Comparison of ENCODE assay signal across 8 mouse cellular contexts in genomic region chr12:87266827-87267603, GRCm38 (mm10). TPM values are rescaled to one million over a fixed set of nuclear protein-coding genes. Genes with fewer than 3 reads are reported as not detected.
DNase-seq lines count a peak whose midpoint lies in the region; ATAC-seq lines count a peak whose summit lies in the region.

No protein-coding gene starts in this region.

- H3K4me3 ChIP-seq in embryonic facial prominence, embryonic 10.5 days: peak overlapping the region; percentile 80
- peak overlapping the region; percentile 72 for H3K4me3 ChIP-seq in intestine, embryonic 14.5 days (ENCODE audit: low read depth, low read length)

- H3K9me3 ChIP-seq in embryonic facial prominence, embryonic 10.5 days: no peaks in the 10 kb centered on the region
- H3K9me3 ChIP-seq in intestine, embryonic 14.5 days (ENCODE audit: control insufficient read depth, low read length): no peaks in the 10 kb centered on the region

- H3K4me2 ChIP-seq in intestine, embryonic 14.5 days (ENCODE audit: low read length): peak overlapping the region; percentile 84

- H3K27ac ChIP-seq in embryonic facial prominence, embryonic 10.5 days (replicated peaks): peak overlapping the region; percentile 96
- H3K27ac ChIP-seq in intestine, embryonic 14.5 days (ENCODE audit: low read depth): peak overlapping the region; percentile 77

- no peaks in the 10 kb centered on the region for H3K27me3 ChIP-seq in embryonic facial prominence, embryonic 10.5 days (replicated peaks; ENCODE audit: low read depth, poor library complexity, severe bottlenecking)
- H3K27me3 ChIP-seq in intestine, embryonic 14.5 days (replicated peaks; ENCODE audit: control insufficient read depth, insufficient read depth, low read length): no peaks in the 10 kb centered on the region

- intact Hi-C loops in gastrocnemius, postnatal 14 days (cut with DNase I; ENCODE audit: low total_unique reads): no loop called here

- H3K4me1 ChIP-seq in embryonic facial prominence, embryonic 10.5 days: peaks cover 20% of the 10 kb centered on the region
- peaks cover 16% of the 10 kb centered on the region for H3K4me1 ChIP-seq in intestine, embryonic 14.5 days (replicated peaks; ENCODE audit: control insufficient read depth, insufficient read depth, low read length)

- under 1% methylated on average over 31 of the region's 31 CpGs for WGBS in embryonic facial prominence, embryonic 10.5 days
- WGBS in intestine, embryonic 14.5 days: under 1% methylated on average over 31 of the region's 31 CpGs

- H3K36me3 ChIP-seq in embryonic facial prominence, embryonic 10.5 days (replicated peaks): peaks cover 61% of the 10 kb centered on the region
- H3K36me3 ChIP-seq in intestine, embryonic 14.5 days (ENCODE audit: control insufficient read depth, insufficient read depth, low read length): peaks cover 58% of the 10 kb centered on the region

- peak; percentile 69 for ATAC-seq in intestine, embryonic 14.5 days (replicated peaks; ENCODE audit: low FRiP score, low TSS enrichment, low read depth)
- ATAC-seq in megakaryocyte-erythroid progenitor cell, adult 5-6 weeks (replicated peaks; ENCODE audit: low FRiP score, low TSS enrichment, poor library complexity, severe bottlenecking): peak; percentile 21

- DNase-seq in gastrocnemius, adult 18-20 months (ENCODE audit: low spot score): peak; percentile 28
- no peak for DNase-seq in gastrocnemius, postnatal 14 days
- peak; percentile 67 for DNase-seq in 416B (ENCODE audit: low read depth)
- no peak for DNase-seq in embryonic facial prominence, embryonic 10.5 days (ENCODE audit: low spot score)
- DNase-seq in intestine, embryonic 14.5 days (ENCODE audit: low spot score): no peak
- no peak for DNase-seq in left cerebral cortex, adult 8-10 months (ENCODE audit: low spot score in 2 of 2)
- DNase-seq in thymus, postnatal 25 days: no peak

- peak overlapping the region; percentile 78 for H3K9ac ChIP-seq in intestine, embryonic 14.5 days (ENCODE audit: low read length)

RNA-seq across cellular contexts. Expression of gene Ahsa1, which starts 0.7 kb away (rescaled TPM):
- total RNA-seq in gastrocnemius, adult 18-20 months (2021): 100 to 1,000 TPM; 121 to 129 TPM
- total RNA-seq in gastrocnemius, postnatal 14 days (2021): 100 to 1,000 TPM; 111 to 115 TPM
- polyA plus RNA-seq in embryonic facial prominence, embryonic 10.5 days (2016; fragmentation: Nextera tagmentation; extraction: Ambion mirVana): 294 and 305 TPM in 2 replicates
- polyA plus RNA-seq in intestine, embryonic 14.5 days (2014; fragmentation: Nextera tagmentation; extraction: Ambion mirVana): 205 and 207 TPM in 2 replicates
- 127 and 212 TPM in 2 replicates for total RNA-seq in megakaryocyte-erythroid progenitor cell, adult 5-6 weeks (2014; fragmentation: Nextera tagmentation)
- 295 and 365 TPM in 2 replicates for total RNA-seq in megakaryocyte-erythroid progenitor cell, adult 5-6 weeks (2017)
- total RNA-seq in left cerebral cortex, adult 8-10 months (2022): 100 to 1,000 TPM; 129 to 167 (median 149) TPM

RNA-seq across cellular contexts. Expression of gene Vipas39, which starts 1.0 kb away (rescaled TPM):
- 1 to 10 TPM; 6.1 to 9.1 TPM for total RNA-seq in gastrocnemius, adult 18-20 months (2021)
- total RNA-seq in gastrocnemius, postnatal 14 days (2021): 10 to 100 TPM in 1 of 2 experiments, 1 to 10 TPM in 1; 9.0 to 11.0 TPM
- polyA plus RNA-seq in embryonic facial prominence, embryonic 10.5 days (2016; fragmentation: Nextera tagmentation; extraction: Ambion mirVana): 54.9 and 56.5 TPM in 2 replicates
- 40.8 and 47.3 TPM in 2 replicates for polyA plus RNA-seq in intestine, embryonic 14.5 days (2014; fragmentation: Nextera tagmentation; extraction: Ambion mirVana)
- total RNA-seq in megakaryocyte-erythroid progenitor cell, adult 5-6 weeks (2014; fragmentation: Nextera tagmentation): 20.5 and 25.5 TPM in 2 replicates
- 15.8 and 26.0 TPM in 2 replicates for total RNA-seq in megakaryocyte-erythroid progenitor cell, adult 5-6 weeks (2017)
- 10 to 100 TPM; 50.5 to 60.0 (median 57.6) TPM for total RNA-seq in left cerebral cortex, adult 8-10 months (2022)

RNA-seq across cellular contexts. Expression of gene Noxred1, which starts 28.5 kb away (rescaled TPM):
- under 1 TPM; 0.55 to 0.94 TPM for total RNA-seq in gastrocnemius, adult 18-20 months (2021)
- total RNA-seq in gastrocnemius, postnatal 14 days (2021): under 1 TPM; 0.23 to 0.49 TPM
- 1.0 and 1.5 TPM in 2 replicates for polyA plus RNA-seq in embryonic facial prominence, embryonic 10.5 days (2016; fragmentation: Nextera tagmentation; extraction: Ambion mirVana)
- 0.30 and 0.73 TPM in 2 replicates for polyA plus RNA-seq in intestine, embryonic 14.5 days (2014; fragmentation: Nextera tagmentation; extraction: Ambion mirVana)
- total RNA-seq in megakaryocyte-erythroid progenitor cell, adult 5-6 weeks (2014; fragmentation: Nextera tagmentation): not detected in 2 replicates
- not detected in 2 replicates for total RNA-seq in megakaryocyte-erythroid progenitor cell, adult 5-6 weeks (2017)
- 1 to 10 TPM in 2 of 4 experiments, under 1 TPM in 2; 0.89 to 1.6 (median 1.0) TPM for total RNA-seq in left cerebral cortex, adult 8-10 months (2022)

RNA-seq across cellular contexts. Expression of gene Ism2, which starts 32.5 kb away (rescaled TPM):
- not detected for total RNA-seq in gastrocnemius, adult 18-20 months (2021)
- total RNA-seq in gastrocnemius, postnatal 14 days (2021): under 1 TPM in 1 of 2 experiments, not detected in 1; 0.08 TPM
- 1.00 and 1.3 TPM in 2 replicates for polyA plus RNA-seq in embryonic facial prominence, embryonic 10.5 days (2016; fragmentation: Nextera tagmentation; extraction: Ambion mirVana)
- polyA plus RNA-seq in intestine, embryonic 14.5 days (2014; fragmentation: Nextera tagmentation; extraction: Ambion mirVana): 0.22 and 0.40 TPM in 2 replicates
- not detected in 2 replicates for total RNA-seq in megakaryocyte-erythroid progenitor cell, adult 5-6 weeks (2014; fragmentation: Nextera tagmentation)
- not detected in 2 replicates for total RNA-seq in megakaryocyte-erythroid progenitor cell, adult 5-6 weeks (2017)
- total RNA-seq in left cerebral cortex, adult 8-10 months (2022): under 1 TPM; 0.32 to 0.91 (median 0.54) TPM

Comparison
In these comparisons a context has a peak if more than half of its experiments do, and no peak if none do; other contexts are left out.
1. DNase-seq: peak in gastrocnemius, adult 18-20 months (single experiment) and 416B (single experiment); none in gastrocnemius, postnatal 14 days (single experiment), embryonic facial prominence, embryonic 10.5 days (single experiment), intestine, embryonic 14.5 days (single experiment), left cerebral cortex, adult 8-10 months (0 of 2) and thymus, postnatal 25 days (single experiment).